Mouse (Mus musculus) midbrain, embryonic 10.5 days (tissue): ENCODE results near the gene Unk. TPM values are rescaled to one million over a fixed set of nuclear protein-coding genes. Genes with fewer than 3 reads are reported as not detected.

Experiments
- DNase-seq: peaks from one replicate; pipeline ENCODE4 v3.0.0-alpha.2; 2017; ENCODE audit warnings: low spot score
- H3K27ac ChIP-seq: fragments of 300-500 bp; sonication (generic); replicated peaks from 2 replicates; pipeline ENCODE4 v1.5.1; 2016; ENCODE audit warnings: mild to moderate bottlenecking
- H3K27me3 ChIP-seq: fragments of 300-500 bp; sonication (generic); 2 replicates; pipeline ENCODE4 v1.6.1; 2016; ENCODE audit warnings: low read depth, mild to moderate bottlenecking; ENCODE audit not compliant: poor library complexity, severe bottlenecking
- H3K36me3 ChIP-seq: fragments of 300-500 bp; sonication (generic); 2 replicates; pipeline ENCODE4 v1.6.1; 2016; ENCODE audit warnings: mild to moderate bottlenecking, moderate library complexity
- H3K4me1 ChIP-seq: fragments of 300-500 bp; sonication (generic); 2 replicates; pipeline ENCODE4 v1.6.1; 2016
- H3K4me3 ChIP-seq: fragments of 300-500 bp; sonication (generic); 2 replicates; pipeline ENCODE4 v1.5.1; 2016; ENCODE audit warnings: mild to moderate bottlenecking, moderate library complexity
- H3K9me3 ChIP-seq: fragments of 300-500 bp; sonication (generic); replicated peaks from 2 replicates; pipeline ENCODE4 v1.6.1; 2016; ENCODE audit warnings: mild to moderate bottlenecking
- WGBS: fragments of 180-500 bp; shearing (Covaris S2); methylation state at CpG from one replicate; pipeline ENCODE4 v1.1.7; 2016; 5-methylcytosine and 5-hydroxymethylcytosine counted together
- polyA plus RNA-seq: library from polyadenylated mRNA; unstranded; fragments of >200 nt; fragmentation: Nextera tagmentation; extraction: Ambion mirVana; gene quantifications from 2 replicates; pipeline ENCODE4 v1.2.1, GENCODE M21; 2016

Gene Unk
- polyA plus RNA-seq, 1 experiment from 2014 or later = 46.4 TPM

- H3K9me3 ChIP-seq = no peaks in the 10 kb centered on the region
- H3K27ac ChIP-seq = peak overlapping the region; percentile 82
- peak overlapping the region; percentile 57 for H3K4me3 ChIP-seq
- H3K4me1 ChIP-seq = peaks cover 51% of the 10 kb centered on the region
- DNase-seq = no peak
- WGBS = 39% methylated on average over 8 of the region's 8 CpGs
- H3K36me3 ChIP-seq = peaks cover 27% of the 10 kb centered on the region
- peaks cover 29% of the 10 kb centered on the region for H3K27me3 ChIP-seq
Observed at GRCm38 (mm10) chr11:116004186-116004823, 25.8 kb upstream of the Unk start.

- peak overlapping the region; percentile 82 for H3K27ac ChIP-seq
- DNase-seq = peak; percentile 84
- H3K4me1 ChIP-seq = peaks cover 50% of the 10 kb centered on the region
- no peaks in the 10 kb centered on the region for H3K9me3 ChIP-seq
- H3K27me3 ChIP-seq = peaks cover 23% of the 10 kb centered on the region
- 7% methylated on average over 54 of the region's 54 CpGs for WGBS
- H3K36me3 ChIP-seq = peaks cover 35% of the 10 kb centered on the region
- H3K4me3 ChIP-seq = peak overlapping the region; percentile 57
Observed at GRCm38 (mm10) chr11:116004840-116005700, 25.1 kb upstream of the Unk start.

- Histone ChIP-seq H3K36me3 (peaks cover 43% of the 10 kb centered on the region), H3K9me3 (no peaks in the 10 kb centered on the region), H3K4me1 (peaks cover 50% of the 10 kb centered on the region), H3K27ac (peak overlapping the region; percentile 82), H3K4me3 (peak overlapping the region; percentile 57), H3K27me3 (peaks cover 15% of the 10 kb centered on the region; the same call in 1 of the 2 replicates)
- WGBS = 65% methylated on average over 9 of the region's 9 CpGs
- no peak for DNase-seq
Observed at GRCm38 (mm10) chr11:116005701-116006419, 24.3 kb upstream of the Unk start.

- 88% methylated on average over 28 of the region's 28 CpGs for WGBS
- Histone ChIP-seq H3K27ac (0 out of 2 replicates have a peak overlapping the region, but pooled peaks have one; percentile 6), H3K4me1 (peaks cover 57% of the 10 kb centered on the region), H3K4me3 (no peak overlapping the region), H3K27me3 (peaks cover 12% of the 10 kb centered on the region; the same call in 1 of the 2 replicates), H3K36me3 (peaks cover 44% of the 10 kb centered on the region), H3K9me3 (no peaks in the 10 kb centered on the region)
- DNase-seq = no peak
Observed at GRCm38 (mm10) chr11:116007095-116007850, 22.8 kb upstream of the Unk start.

GRCm38 (mm10) chr11:116008411-116008810 lies 21.7 kb upstream of the Unk start:
- no peak overlapping the region for H3K27ac ChIP-seq
- H3K27me3 ChIP-seq = peaks cover 17% of the 10 kb centered on the region
- peaks cover 67% of the 10 kb centered on the region for H3K4me1 ChIP-seq
- H3K4me3 ChIP-seq = no peak overlapping the region
- H3K9me3 ChIP-seq = no peaks in the 10 kb centered on the region
- peaks cover 44% of the 10 kb centered on the region for H3K36me3 ChIP-seq
- no peak for DNase-seq
- WGBS = 92% methylated on average over 11 of the region's 11 CpGs

- H3K36me3 ChIP-seq = peaks cover 44% of the 10 kb centered on the region
- no peaks in the 10 kb centered on the region for H3K9me3 ChIP-seq
- no peak overlapping the region for H3K4me3 ChIP-seq
- H3K27me3 ChIP-seq = peaks cover 14% of the 10 kb centered on the region
- H3K27ac ChIP-seq = no peak overlapping the region
- peaks cover 67% of the 10 kb centered on the region for H3K4me1 ChIP-seq
- DNase-seq = no peak
- WGBS = 95% methylated on average over 13 of the region's 13 CpGs
Observed at GRCm38 (mm10) chr11:116008832-116009375, 21.2 kb upstream of the Unk start.

GRCm38 (mm10) chr11:116009661-116010060 lies 20.5 kb upstream of the Unk start:
- Histone ChIP-seq H3K4me3 (no peak overlapping the region), H3K4me1 (peaks cover 62% of the 10 kb centered on the region), H3K27ac (no peak overlapping the region), H3K9me3 (no peaks in the 10 kb centered on the region), H3K36me3 (peaks cover 44% of the 10 kb centered on the region), H3K27me3 (peaks cover 11% of the 10 kb centered on the region)
- no peak for DNase-seq
- WGBS = 94% methylated on average over 11 of the region's 11 CpGs

- no peak for DNase-seq
- 92% methylated on average over 8 of the region's 8 CpGs for WGBS
- Histone ChIP-seq H3K36me3 (peaks cover 44% of the 10 kb centered on the region), H3K4me1 (peaks cover 57% of the 10 kb centered on the region), H3K4me3 (no peak overlapping the region), H3K27ac (no peak overlapping the region), H3K9me3 (no peaks in the 10 kb centered on the region), H3K27me3 (peaks cover 11% of the 10 kb centered on the region)
Observed at GRCm38 (mm10) chr11:116010146-116010545, 20.0 kb upstream of the Unk start.

GRCm38 (mm10) chr11:116010948-116011347 lies 19.2 kb upstream of the Unk start:
- H3K4me3 ChIP-seq = peak overlapping the region; percentile 11; the same call in 1 of the 2 replicates
- H3K9me3 ChIP-seq = no peaks in the 10 kb centered on the region
- WGBS = 87% methylated on average over 5 of the region's 5 CpGs
- peaks cover 44% of the 10 kb centered on the region for H3K36me3 ChIP-seq
- H3K27ac ChIP-seq = no peak overlapping the region; the same call in 1 of the 2 replicates
- H3K27me3 ChIP-seq = peaks cover 7% of the 10 kb centered on the region
- no peak for DNase-seq
- peaks cover 49% of the 10 kb centered on the region for H3K4me1 ChIP-seq

GRCm38 (mm10) chr11:116011529-116012261 lies 18.4 kb upstream of the Unk start:
- H3K9me3 ChIP-seq = no peaks in the 10 kb centered on the region
- WGBS = 25% methylated on average over 14 of the region's 14 CpGs
- DNase-seq = peak; percentile 36

GRCm38 (mm10) chr11:116012262-116012947 lies 17.7 kb upstream of the Unk start, which contains the start of gene Galk1:
Galk1 (minus strand) TSS chr11:116012719.
- H3K9me3 ChIP-seq = no peaks in the 10 kb centered on the region
- peaks cover 34% of the 10 kb centered on the region for H3K36me3 ChIP-seq
- WGBS = under 1% methylated on average over 55 of the region's 55 CpGs
- H3K4me1 ChIP-seq = peaks cover 43% of the 10 kb centered on the region
- H3K27me3 ChIP-seq = peaks cover 7% of the 10 kb centered on the region
- peak; percentile 89 for DNase-seq
- H3K4me3 ChIP-seq = peak within 1 kb of the TSS; percentile 69
- H3K27ac ChIP-seq = peak within 1 kb of the TSS; percentile 88

More at GRCm38 (mm10) chr11:116011529-116012261, 18.4 kb upstream of the Unk start:
- peaks cover 41% of the 10 kb centered on the region for H3K36me3 ChIP-seq
- peak overlapping the region; percentile 69 for H3K4me3 ChIP-seq
- H3K27ac ChIP-seq = peak overlapping the region; percentile 88
- peaks cover 7% of the 10 kb centered on the region for H3K27me3 ChIP-seq
- H3K4me1 ChIP-seq = peaks cover 43% of the 10 kb centered on the region
